Mouse (Mus musculus): ENCODE results near the gene Gm3285. TPM values are rescaled to one million over a fixed set of nuclear protein-coding genes. Genes with fewer than 3 reads are reported as not detected.
A peak's percentile ranks its signal among the peaks of the same experiment; 100 is the strongest.

Gene Gm3285
- total and polyA plus RNA-seq, 2 experiments from 2014 or later, result not detected

DNA sequence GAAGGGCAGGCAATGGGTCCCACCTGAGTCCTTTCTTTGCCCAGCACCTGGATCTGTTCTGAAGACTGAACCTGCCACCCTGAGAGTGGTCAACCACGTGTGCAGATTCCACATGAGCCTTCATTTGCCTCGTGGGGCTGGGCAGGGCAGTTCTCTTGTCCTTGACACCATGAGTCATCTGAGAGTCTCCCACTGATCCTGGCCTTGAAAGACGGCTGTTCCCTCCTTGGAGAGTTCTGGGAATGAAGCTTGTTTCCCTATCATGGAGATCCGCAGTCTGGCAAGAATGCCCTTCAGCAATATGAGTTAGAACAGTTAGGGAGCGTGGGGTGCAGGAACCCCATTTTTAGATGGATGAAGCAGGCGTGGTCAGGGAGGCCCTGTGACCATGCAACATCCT is 22.8 kb upstream of the Gm3285 start:
- Histone ChIP-seq H3K9me3 (ENCODE audit: low read length) (peaks cover 3% of the 10 kb centered on the region; the same call in 1 of the 2 replicates), H3K4me1 (ENCODE audit: insufficient read depth, low read length) (no peaks in the 10 kb centered on the region), H3K27ac (no peak overlapping the region), H3K9ac (replicated peaks; ENCODE audit: low read length) (no peak overlapping the region), H3K27me3 (ENCODE audit: insufficient read depth, low read length) (no peaks in the 10 kb centered on the region), H3K4me2 (ENCODE audit: low read depth, low read length) (no peak overlapping the region), H3K4me3 (ENCODE audit: low read length) (no peak overlapping the region), H3K36me3 (ENCODE audit: insufficient read depth, low read length) (no peaks in the 10 kb centered on the region)
- 83% methylated on average over 6 of the region's 6 CpGs for WGBS
- ATAC-seq (no peak), DNase-seq (ENCODE audit: low spot score) (no peak)
- TF ChIP-seq CTCF (IDR thresholded peaks at IDR 0.05; ENCODE audit: low read depth), result no peak

DNA sequence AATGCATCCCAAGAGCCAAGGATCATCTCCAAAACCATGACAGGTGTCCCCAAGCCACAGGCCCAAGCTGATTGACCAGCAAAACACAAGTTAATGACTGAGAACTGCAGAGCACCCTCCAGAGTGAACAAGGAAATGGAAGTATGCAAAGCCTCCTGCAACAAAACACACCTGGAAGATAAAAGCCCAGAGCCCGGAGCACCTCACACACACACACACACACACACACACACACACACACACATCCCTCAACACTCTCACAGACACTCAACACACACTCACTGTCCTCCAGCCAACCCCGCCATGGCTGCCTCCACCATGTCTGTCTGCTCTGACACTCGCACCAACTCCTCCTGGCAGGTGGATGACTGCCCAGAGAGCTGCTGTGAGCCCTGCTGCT is 15.3 kb upstream of the Gm3285 start, which contains the start of gene Gm36176:
Gene Gm36176 (plus strand): TSS at position 301 of the 400 bp plus-strand sequence.
- Histone ChIP-seq H3K4me1 (ENCODE audit: insufficient read depth, low read length) (no peaks in the 10 kb centered on the region), H3K27me3 (ENCODE audit: insufficient read depth, low read length) (no peaks in the 10 kb centered on the region), H3K4me3 (ENCODE audit: low read length) (no peak within 1 kb of the TSS), H3K4me2 (ENCODE audit: low read depth, low read length) (no peak within 1 kb of the TSS), H3K27ac (no peak within 1 kb of the TSS), H3K9ac (replicated peaks; ENCODE audit: low read length) (no peak within 1 kb of the TSS), H3K36me3 (ENCODE audit: insufficient read depth, low read length) (no peaks in the 10 kb centered on the region), H3K9me3 (ENCODE audit: low read length) (peaks cover 9% of the 10 kb centered on the region; the same call in 1 of the 2 replicates)
- 67% methylated on average over 2 of the region's 3 CpGs for WGBS
- ATAC-seq (no peak), DNase-seq (ENCODE audit: low spot score) (no peak)
- TF ChIP-seq CTCF (IDR thresholded peaks at IDR 0.05; ENCODE audit: low read depth), result no peak

DNA sequence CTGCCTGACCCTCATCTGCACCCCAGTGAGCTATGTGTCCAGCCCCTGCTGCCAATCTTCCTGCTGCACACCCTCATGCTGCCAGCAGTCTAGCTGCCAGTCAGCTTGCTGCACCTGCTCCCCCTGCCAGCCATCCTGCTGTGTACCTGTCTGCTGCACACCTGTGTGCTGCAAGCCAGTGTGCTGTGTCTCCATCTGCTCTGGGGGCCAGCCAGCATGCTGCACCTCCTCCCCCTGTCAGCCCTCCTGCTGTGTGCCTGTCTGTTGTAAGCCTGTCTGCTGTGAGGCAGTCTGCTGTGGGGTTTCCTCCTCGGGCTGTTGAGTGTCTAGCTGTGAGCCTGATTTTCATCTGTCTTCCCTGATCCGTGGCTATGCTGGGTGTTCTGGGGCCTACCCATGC is 14.8 kb upstream of the Gm3285 start:
- Histone ChIP-seq H3K4me2 (ENCODE audit: low read depth, low read length) (no peak overlapping the region), H3K4me1 (ENCODE audit: insufficient read depth, low read length) (no peaks in the 10 kb centered on the region), H3K27me3 (ENCODE audit: insufficient read depth, low read length) (no peaks in the 10 kb centered on the region), H3K4me3 (ENCODE audit: low read length) (no peak overlapping the region), H3K9ac (replicated peaks; ENCODE audit: low read length) (no peak overlapping the region), H3K36me3 (ENCODE audit: insufficient read depth, low read length) (no peaks in the 10 kb centered on the region), H3K27ac (no peak overlapping the region), H3K9me3 (ENCODE audit: low read length) (peaks cover 9% of the 10 kb centered on the region; the same call in 1 of the 2 replicates)
- no peak for ATAC-seq
- no peak for DNase-seq (ENCODE audit: low spot score)
- TF ChIP-seq CTCF (IDR thresholded peaks at IDR 0.05; ENCODE audit: low read depth), result no peak
- WGBS, result 15% methylated on average over 2 of the region's 2 CpGs

DNA sequence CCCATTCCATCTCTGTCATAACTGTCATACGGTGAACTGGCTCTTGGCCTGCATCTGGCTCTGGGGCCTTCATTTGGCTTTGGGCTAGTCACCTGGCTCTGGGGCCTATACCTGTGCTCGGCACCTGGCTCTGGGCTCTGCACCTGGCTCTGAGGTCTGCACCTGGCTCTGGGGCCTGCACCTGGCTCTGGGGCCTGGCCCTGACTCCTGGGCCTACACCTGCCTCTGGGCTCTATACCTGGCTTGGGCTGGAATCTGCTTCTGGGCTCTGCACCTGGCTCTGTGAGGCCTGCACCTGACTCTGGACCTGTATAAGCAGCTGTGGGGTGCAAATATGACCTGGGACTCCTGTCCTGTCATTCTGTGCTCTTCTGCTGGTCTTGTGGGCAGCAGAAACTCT is 14.2 kb upstream of the Gm3285 start:
- Histone ChIP-seq H3K9me3 (ENCODE audit: low read length) (peaks cover 9% of the 10 kb centered on the region; the same call in 1 of the 2 replicates), H3K4me2 (ENCODE audit: low read depth, low read length) (no peak overlapping the region), H3K4me1 (ENCODE audit: insufficient read depth, low read length) (no peaks in the 10 kb centered on the region), H3K27ac (no peak overlapping the region), H3K4me3 (ENCODE audit: low read length) (no peak overlapping the region), H3K36me3 (ENCODE audit: insufficient read depth, low read length) (no peaks in the 10 kb centered on the region), H3K27me3 (ENCODE audit: insufficient read depth, low read length) (no peaks in the 10 kb centered on the region), H3K9ac (replicated peaks; ENCODE audit: low read length) (no peak overlapping the region)
- 88% methylated on average over 2 of the region's 2 CpGs for WGBS
- no peak for TF ChIP-seq CTCF (IDR thresholded peaks at IDR 0.05; ENCODE audit: low read depth)
- ATAC-seq, result no peak
- DNase-seq (ENCODE audit: low spot score), result no peak

DNA sequence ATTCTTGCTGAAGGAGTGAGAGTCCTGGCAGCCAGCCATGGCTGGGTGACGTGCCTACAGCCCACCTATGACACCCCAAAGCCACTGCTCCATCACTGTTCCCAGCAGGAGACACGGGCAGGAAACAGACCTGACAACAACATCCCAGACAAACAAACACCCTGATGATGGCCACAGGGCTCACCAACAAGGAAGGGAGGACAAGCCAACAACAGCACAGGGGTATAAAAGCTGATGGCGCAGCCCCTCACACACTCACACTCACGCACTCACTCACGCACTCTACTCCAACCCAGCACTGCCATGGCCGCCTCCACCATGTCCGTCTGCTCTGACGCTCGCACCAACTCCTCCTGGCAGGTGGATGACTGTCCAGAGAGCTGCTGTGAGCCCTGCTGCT is 9.2 kb upstream of the Gm3285 start, which contains the start of gene Gm10318:
Gene Gm10318 (plus strand): TSS at position 301 of the 400 bp plus-strand sequence.
- Histone ChIP-seq H3K4me1 (ENCODE audit: insufficient read depth, low read length) (no peaks in the 10 kb centered on the region), H3K9me3 (ENCODE audit: low read length) (no peaks in the 10 kb centered on the region), H3K36me3 (ENCODE audit: insufficient read depth, low read length) (no peaks in the 10 kb centered on the region), H3K27me3 (ENCODE audit: insufficient read depth, low read length) (no peaks in the 10 kb centered on the region), H3K4me3 (ENCODE audit: low read length) (no peak within 1 kb of the TSS), H3K4me2 (ENCODE audit: low read depth, low read length) (no peak within 1 kb of the TSS), H3K9ac (replicated peaks; ENCODE audit: low read length) (no peak within 1 kb of the TSS), H3K27ac (no peak within 1 kb of the TSS)
- ATAC-seq (no peak), DNase-seq (ENCODE audit: low spot score) (no peak)
- TF ChIP-seq CTCF (IDR thresholded peaks at IDR 0.05; ENCODE audit: low read depth), result no peak
- 66% methylated on average over 9 of the region's 9 CpGs for WGBS

DNA sequence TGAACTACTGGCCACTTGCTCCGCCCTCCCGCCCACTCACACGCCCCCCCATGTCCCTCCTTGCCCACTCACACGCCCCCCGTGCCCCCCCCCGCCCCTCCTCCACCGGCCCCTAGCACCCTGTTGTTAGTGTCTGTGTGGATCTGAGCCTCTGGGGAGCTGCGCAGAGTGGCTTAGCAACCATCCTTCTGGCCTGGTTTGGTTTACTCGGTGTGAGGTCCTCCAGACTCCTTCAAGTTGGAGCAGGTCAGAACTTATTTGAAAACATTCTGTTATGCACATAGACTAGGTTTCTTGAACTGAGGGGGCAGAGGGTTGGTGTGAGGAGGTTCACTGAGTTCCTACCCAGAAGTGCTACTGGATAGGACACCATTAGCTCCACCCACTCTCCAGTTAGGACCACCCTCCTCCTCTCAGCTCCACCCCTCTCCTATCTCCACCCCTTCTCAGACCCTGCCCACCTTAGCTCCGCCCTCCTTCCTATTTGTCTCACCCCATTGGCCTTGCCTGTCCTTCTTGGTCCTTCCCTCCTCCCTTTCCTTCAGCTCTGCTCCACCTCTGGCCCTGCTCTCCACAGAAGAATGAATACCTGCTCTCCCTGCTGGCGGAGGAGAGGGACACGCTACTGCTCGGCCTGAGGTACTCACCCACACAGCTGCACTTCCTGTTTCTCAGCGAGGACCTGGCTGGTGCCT is 2.4 kb downstream of the Gm3285 start:
- Histone ChIP-seq H3K27me3 (ENCODE audit: insufficient read depth, low read length) (no peaks in the 10 kb centered on the region), H3K4me3 (ENCODE audit: low read length) (no peak overlapping the region), H3K9me3 (ENCODE audit: low read length) (no peaks in the 10 kb centered on the region), H3K9ac (replicated peaks; ENCODE audit: low read length) (no peak overlapping the region), H3K4me1 (ENCODE audit: insufficient read depth, low read length) (no peaks in the 10 kb centered on the region), H3K4me2 (ENCODE audit: low read depth, low read length) (peak overlapping the region; percentile 17; the same call in 1 of the 2 replicates), H3K36me3 (ENCODE audit: insufficient read depth, low read length) (no peaks in the 10 kb centered on the region), H3K27ac (no peak overlapping the region)
- WGBS, result 48% methylated on average over 14 of the region's 14 CpGs
- ATAC-seq, result peak; percentile 83
- no peak for TF ChIP-seq CTCF (IDR thresholded peaks at IDR 0.05; ENCODE audit: low read depth)
- peak; percentile 39 for DNase-seq (ENCODE audit: low spot score)

DNA sequence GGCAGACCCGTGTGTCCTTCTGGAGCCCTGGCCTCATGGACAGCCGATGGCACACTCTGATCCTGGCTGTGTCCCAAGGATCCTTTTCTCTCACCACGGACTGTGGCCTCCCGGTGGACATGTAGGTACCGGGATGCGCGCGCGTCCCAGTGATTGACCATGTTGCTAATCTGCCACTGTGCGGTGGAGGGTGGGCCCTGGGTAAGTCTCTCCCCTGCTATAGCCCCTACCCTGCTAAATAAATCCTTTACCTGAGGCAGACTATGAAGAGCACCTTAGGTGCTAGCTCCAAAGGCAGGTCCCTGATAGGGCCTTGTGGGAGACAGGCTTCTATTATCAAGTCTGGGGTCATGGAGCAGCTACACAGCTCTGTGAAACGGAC is 3.0 kb downstream of the Gm3285 start:
- ATAC-seq, result no peak; the same call in none of the 2 replicates
- no peak for DNase-seq (ENCODE audit: low spot score)
- Histone ChIP-seq H3K27me3 (ENCODE audit: insufficient read depth, low read length) (no peaks in the 10 kb centered on the region), H3K4me2 (ENCODE audit: low read depth, low read length) (peak overlapping the region; percentile 17; the same call in 1 of the 2 replicates), H3K9me3 (ENCODE audit: low read length) (no peaks in the 10 kb centered on the region), H3K36me3 (ENCODE audit: insufficient read depth, low read length) (no peaks in the 10 kb centered on the region), H3K4me1 (ENCODE audit: insufficient read depth, low read length) (no peaks in the 10 kb centered on the region), H3K4me3 (ENCODE audit: low read length) (no peak overlapping the region), H3K27ac (no peak overlapping the region), H3K9ac (replicated peaks; ENCODE audit: low read length) (no peak overlapping the region)
- no peak for TF ChIP-seq CTCF (IDR thresholded peaks at IDR 0.05; ENCODE audit: low read depth)
- 45% methylated on average over 11 of the region's 11 CpGs for WGBS

Measured in hindbrain, postnatal 0 days (tissue).